Mouse (Mus musculus) liver, embryonic 15.5 days (tissue): ENCODE measurements around the gene Cdk2ap2. TPM values are rescaled to one million over a fixed set of nuclear protein-coding genes. Genes with fewer than 3 reads are reported as not detected.
"Not testable (repeated sequence)": the region's sequence is repeated elsewhere in the genome, so short reads cannot be mapped to it uniquely, and the experiment has no call there.

Source experiments
- ATAC-seq: fragments of 200-750 bp; cut with Nextera tagmentation; 2 replicates; pipeline ENCODE4 v1.8.0; 2017; ENCODE audit warnings: moderate number of reproducible peaks, mild to moderate bottlenecking, moderate library complexity; ENCODE audit not compliant: insufficient read depth
- H3K27ac ChIP-seq: fragments of 300-500 bp; sonication (generic); replicated peaks from 2 replicates; pipeline ENCODE4 v1.5.1; 2015; ENCODE audit warnings: mild to moderate bottlenecking, inconsistent platforms
- H3K27me3 ChIP-seq: fragments of 300-500 bp; sonication (generic); 2 replicates; pipeline ENCODE4 v1.6.1; 2015; ENCODE audit warnings: mild to moderate bottlenecking, inconsistent platforms
- H3K36me3 ChIP-seq: fragments of 300-500 bp; sonication (generic); replicated peaks from 2 replicates; pipeline ENCODE4 v1.6.1; 2015; ENCODE audit warnings: moderate library complexity, mild to moderate bottlenecking, inconsistent platforms
- H3K4me1 ChIP-seq: fragments of 300-500 bp; sonication (generic); replicated peaks from 2 replicates; pipeline ENCODE4 v1.6.1; 2015; ENCODE audit warnings: inconsistent platforms
- H3K4me2 ChIP-seq: fragments of 300-500 bp; sonication (generic); 2 replicates; pipeline ENCODE4 v1.6.1; 2015; ENCODE audit warnings: moderate library complexity, mild to moderate bottlenecking, inconsistent platforms
- H3K4me3 ChIP-seq: fragments of 300-500 bp; sonication (generic); replicated peaks from 2 replicates; pipeline ENCODE4 v1.5.1; 2015; ENCODE audit warnings: mild to moderate bottlenecking, inconsistent platforms
- H3K9ac ChIP-seq: fragments of 300-500 bp; sonication (generic); 2 replicates; pipeline ENCODE4 v1.6.1; 2015; ENCODE audit warnings: moderate library complexity, mild to moderate bottlenecking, inconsistent platforms
- H3K9me3 ChIP-seq: fragments of 300-500 bp; sonication (generic); replicated peaks from 2 replicates; pipeline ENCODE4 v1.6.1; 2016; ENCODE audit warnings: inconsistent platforms
- WGBS: fragments of 180-500 bp; shearing (Covaris S2); methylation state at CpG from one replicate; pipeline ENCODE4 v1.1.7; 2015; ENCODE audit warnings: mixed read lengths; ENCODE audit not compliant: insufficient replicate concordance; 5-methylcytosine and 5-hydroxymethylcytosine counted together
- polyA plus RNA-seq: library from polyadenylated mRNA; unstranded; fragments of >200 nt; fragmentation: Nextera tagmentation; extraction: Ambion mirVana; gene quantifications from 2 replicates; pipeline ENCODE4 v1.2.1, GENCODE M21; 2015

Cdk2ap2 gene
- polyA plus RNA-seq, 1 experiment from 2014 or later: 115 TPM

DNA sequence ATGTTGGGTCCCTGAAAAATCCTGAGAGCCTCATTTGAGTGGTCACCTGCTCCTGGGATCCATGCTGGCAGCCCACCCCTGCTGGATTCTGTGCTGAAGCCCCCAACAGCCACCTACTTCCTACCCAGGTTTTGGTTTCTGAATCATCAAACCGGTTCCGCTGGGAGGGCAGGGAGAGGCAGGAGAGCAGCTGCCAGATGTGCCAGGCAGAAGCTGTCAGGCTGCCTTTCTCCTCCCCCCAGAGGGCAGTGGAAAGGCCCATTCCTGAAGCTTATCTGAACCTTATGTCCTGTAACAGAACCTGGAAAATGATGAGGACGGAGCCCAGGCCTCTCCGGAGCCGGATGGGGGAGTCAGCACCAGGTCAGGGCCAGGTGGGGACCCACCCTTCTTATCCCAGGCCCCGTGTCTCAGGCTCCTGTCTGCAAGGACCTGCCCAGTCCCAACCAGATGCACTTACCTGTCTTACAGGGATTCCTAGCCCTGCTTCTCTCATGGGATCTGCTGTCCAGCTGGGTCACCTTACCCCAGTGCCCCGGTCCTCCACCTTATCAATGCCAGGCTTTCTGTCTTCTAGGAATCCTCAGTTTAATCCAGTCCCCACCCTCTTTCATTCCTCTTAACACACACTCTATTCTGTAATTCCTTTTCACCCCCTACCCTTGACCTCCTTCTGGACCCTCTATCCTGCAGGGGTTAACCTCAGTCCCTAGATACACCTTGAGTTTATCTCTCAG, 29.9 kb downstream of the Cdk2ap2 start:
- H3K4me1 ChIP-seq: peaks cover 90% of the 10 kb centered on the region

DNA sequence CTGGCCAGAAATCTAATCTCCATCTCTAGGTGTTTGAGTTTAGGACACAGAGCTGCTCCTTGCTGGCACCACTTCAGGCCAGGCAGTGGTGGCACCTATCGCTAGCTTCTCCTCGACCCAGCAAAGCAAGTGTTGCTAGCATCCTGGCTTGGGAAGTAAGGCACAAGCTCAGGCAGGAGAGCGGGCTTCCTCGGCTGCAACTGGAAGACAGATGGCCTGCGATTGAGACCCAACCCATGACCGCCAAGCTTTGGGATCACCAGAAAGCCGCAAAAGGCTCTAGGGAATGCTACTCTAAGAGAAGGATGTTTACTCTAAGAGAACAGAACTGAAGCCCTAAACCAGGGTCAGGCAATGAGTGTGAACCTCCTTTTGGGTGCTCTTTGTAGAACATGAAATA, 32.5 kb downstream of the Cdk2ap2 start:
- H3K27ac ChIP-seq: peak overlapping the region; percentile 87
- no peaks in the 10 kb centered on the region for H3K27me3 ChIP-seq
- 0 out of 2 replicates have a peak overlapping the region, but pooled peaks have one; percentile 69 for H3K4me3 ChIP-seq
- 95% methylated on average over 7 of the region's 7 CpGs for WGBS
- H3K9ac ChIP-seq: no peak overlapping the region
- ATAC-seq: no peak
- H3K4me2 ChIP-seq: peak overlapping the region; percentile 85
- no peaks in the 10 kb centered on the region for H3K9me3 ChIP-seq
- peaks cover 55% of the 10 kb centered on the region for H3K36me3 ChIP-seq
- peaks cover 71% of the 10 kb centered on the region for H3K4me1 ChIP-seq

More for the DNA sequence above, 29.9 kb downstream of the Cdk2ap2 start:
- Histone ChIP-seq H3K27ac (peak overlapping the region; percentile 79), H3K4me2 (peak overlapping the region; percentile 79), H3K36me3 (peaks cover 40% of the 10 kb centered on the region), H3K27me3 (no peaks in the 10 kb centered on the region), H3K4me3 (peak overlapping the region; percentile 77), H3K9me3 (no peaks in the 10 kb centered on the region), H3K9ac (peak overlapping the region; percentile 85)
- ATAC-seq: no peak
- 61% methylated on average over 7 of the region's 7 CpGs for WGBS

DNA sequence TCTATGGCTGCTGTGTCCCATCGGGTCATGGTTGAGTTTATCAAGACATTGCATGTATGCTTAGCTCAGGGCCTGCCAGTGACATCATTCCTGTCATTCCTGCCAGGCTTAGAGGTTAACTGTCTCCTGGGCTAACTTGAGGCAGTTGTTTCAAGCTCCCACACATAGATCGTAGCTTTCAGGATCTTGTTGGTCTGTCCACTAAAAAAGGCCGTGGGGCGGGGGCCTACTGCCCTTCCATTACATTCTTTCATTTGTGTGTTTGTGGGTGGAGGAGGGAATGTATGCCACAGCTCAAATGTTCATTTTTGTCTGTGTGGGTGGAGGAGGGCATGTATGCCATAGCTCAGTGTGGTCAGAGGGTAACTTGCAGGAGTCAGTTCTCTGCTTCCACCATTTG, 33.1 kb downstream of the Cdk2ap2 start:
- Histone ChIP-seq H3K9me3 (no peaks in the 10 kb centered on the region), H3K4me3 (peak overlapping the region; percentile 69), H3K9ac (peak overlapping the region; percentile 74; the same call in 1 of the 2 replicates), H3K27me3 (no peaks in the 10 kb centered on the region), H3K27ac (peak overlapping the region; percentile 87), H3K4me2 (peak overlapping the region; percentile 85), H3K4me1 (peaks cover 67% of the 10 kb centered on the region), H3K36me3 (peaks cover 55% of the 10 kb centered on the region)
- no peak for ATAC-seq
- 72% methylated on average over 4 of the region's 4 CpGs for WGBS

DNA sequence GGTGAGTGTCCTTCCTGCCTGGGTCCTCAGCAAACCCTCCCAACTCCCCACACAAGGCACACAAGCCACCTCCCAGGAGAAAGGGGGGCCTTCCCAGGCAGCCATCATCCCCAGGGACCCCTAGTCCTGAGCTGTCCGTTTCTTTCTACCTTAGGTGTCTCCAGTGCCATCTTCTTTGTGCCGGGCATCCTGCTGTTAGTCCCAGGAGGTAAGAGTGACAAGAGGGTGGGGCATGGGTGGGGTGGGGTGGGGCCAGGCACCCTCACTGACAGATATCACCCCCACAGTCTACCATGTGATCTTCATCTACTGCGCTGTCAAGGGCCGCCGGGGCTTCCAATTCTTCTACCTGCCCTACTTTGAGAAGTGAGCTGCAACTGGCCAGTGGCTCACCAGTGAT, 34.1 kb downstream of the Cdk2ap2 start:
- H3K36me3 ChIP-seq: peaks cover 55% of the 10 kb centered on the region
- no peaks in the 10 kb centered on the region for H3K9me3 ChIP-seq
- peak; percentile 82 for ATAC-seq
- H3K9ac ChIP-seq: peak overlapping the region; percentile 74
- H3K4me3 ChIP-seq: peak overlapping the region; percentile 69
- 27% methylated on average over 5 of the region's 5 CpGs for WGBS
- peak overlapping the region; percentile 85 for H3K4me2 ChIP-seq
- H3K27me3 ChIP-seq: no peaks in the 10 kb centered on the region
- H3K4me1 ChIP-seq: peaks cover 71% of the 10 kb centered on the region
- H3K27ac ChIP-seq: peak overlapping the region; percentile 87

DNA sequence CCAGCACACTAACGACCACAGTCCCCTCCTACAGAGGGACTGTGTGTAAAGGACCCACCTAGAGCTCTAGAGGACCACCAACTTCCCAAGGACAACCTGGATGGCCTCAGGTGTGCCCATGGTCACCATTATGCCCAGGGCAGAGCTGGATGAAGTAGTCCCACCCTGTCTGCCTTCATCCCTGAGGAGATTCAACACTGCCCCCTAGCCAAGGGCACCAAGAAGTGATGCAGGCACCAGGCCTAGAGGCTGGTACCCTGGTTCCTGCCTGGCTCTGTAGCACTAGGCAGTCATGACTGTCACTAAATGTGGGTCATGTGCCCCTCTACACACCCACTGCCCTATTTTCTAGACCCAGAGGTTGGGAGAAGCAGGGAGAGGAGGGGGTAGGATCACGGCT, 34.8 kb downstream of the Cdk2ap2 start:
- H3K4me1 ChIP-seq: peaks cover 66% of the 10 kb centered on the region
- peak overlapping the region; percentile 87 for H3K27ac ChIP-seq
- WGBS: 61% methylated on average over 2 of the region's 2 CpGs
- H3K9me3 ChIP-seq: no peaks in the 10 kb centered on the region
- peaks cover 3% of the 10 kb centered on the region for H3K27me3 ChIP-seq
- H3K4me3 ChIP-seq: peak overlapping the region; percentile 69
- peak overlapping the region; percentile 74 for H3K9ac ChIP-seq
- H3K36me3 ChIP-seq: peaks cover 55% of the 10 kb centered on the region
- H3K4me2 ChIP-seq: peak overlapping the region; percentile 85
- peak; percentile 35 for ATAC-seq

DNA sequence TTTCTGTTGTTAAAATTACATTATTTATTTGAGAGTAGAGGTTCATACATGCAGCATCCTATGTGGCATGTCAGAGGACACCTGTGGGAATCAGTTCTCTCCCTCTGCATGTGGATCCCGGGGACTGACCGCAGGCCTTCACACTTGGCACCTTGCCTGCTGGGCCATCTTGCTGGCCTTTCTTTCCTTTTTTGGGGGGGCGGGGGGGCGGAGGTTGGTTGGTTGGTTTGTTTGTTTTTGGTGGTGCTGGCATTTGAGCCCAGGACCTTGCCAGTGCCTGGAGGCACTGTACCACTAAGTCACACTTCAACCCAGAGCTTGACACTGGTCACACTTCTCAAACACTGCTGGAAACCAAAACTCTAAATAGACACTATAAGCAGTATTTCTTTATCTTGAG, 37.4 kb downstream of the Cdk2ap2 start:
- Histone ChIP-seq H3K9me3 (no peaks in the 10 kb centered on the region), H3K4me2 (no peak overlapping the region), H3K27me3 (peaks cover 15% of the 10 kb centered on the region), H3K36me3 (peaks cover 35% of the 10 kb centered on the region), H3K4me1 (peaks cover 50% of the 10 kb centered on the region), H3K4me3 (no peak overlapping the region), H3K27ac (no peak overlapping the region), H3K9ac (no peak overlapping the region)
- 85% methylated on average over 4 of the region's 4 CpGs for WGBS
- ATAC-seq: no peak

DNA sequence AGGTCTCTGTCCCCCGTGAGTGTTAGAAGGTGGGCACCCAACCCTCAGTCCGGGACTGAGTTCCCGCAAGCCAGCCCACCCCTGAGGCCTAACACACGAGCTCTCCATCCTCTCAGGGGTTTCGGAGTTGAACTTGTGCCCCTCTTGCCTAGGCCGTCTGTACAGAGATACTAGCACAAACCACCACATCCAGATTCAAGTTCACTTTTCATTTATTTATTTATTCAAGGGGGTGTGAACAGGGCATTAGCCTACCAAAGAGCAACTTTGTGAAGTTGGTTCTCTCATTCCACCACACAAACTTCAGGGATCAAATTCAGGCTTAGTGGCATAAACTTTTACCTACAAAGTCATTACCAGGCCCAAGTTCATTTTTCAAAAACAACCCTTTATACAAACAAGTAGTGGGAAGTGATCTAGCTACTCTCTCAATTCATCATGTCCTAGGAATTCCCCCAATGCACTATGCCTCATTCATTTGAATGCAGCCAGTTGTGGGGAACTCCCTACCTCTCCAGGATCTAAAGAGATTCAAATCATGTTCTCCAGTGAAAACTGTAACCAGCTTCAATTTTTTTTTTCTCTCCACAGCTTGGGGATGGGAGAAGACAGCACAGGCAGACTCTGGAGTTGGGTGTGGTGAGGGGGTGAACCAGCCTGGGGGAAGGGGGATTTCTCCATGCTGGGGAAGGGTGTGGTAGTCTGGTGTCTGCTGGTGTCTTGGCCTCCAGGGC, 38.4 kb downstream of the Cdk2ap2 start:
- WGBS: 80% methylated on average over 6 of the region's 6 CpGs
- peaks cover 26% of the 10 kb centered on the region for H3K36me3 ChIP-seq
- H3K9me3 ChIP-seq, ATAC-seq, H3K4me3 ChIP-seq, H3K27ac ChIP-seq: not testable (repeated sequence)
- peaks cover 21% of the 10 kb centered on the region for H3K27me3 ChIP-seq
- 0 out of 2 replicates have a peak overlapping the region, but pooled peaks have one; percentile 2 for H3K9ac ChIP-seq
- H3K4me1 ChIP-seq: peaks cover 40% of the 10 kb centered on the region
- H3K4me2 ChIP-seq: peak overlapping the region; percentile 54; the same call in 1 of the 2 replicates

DNA sequence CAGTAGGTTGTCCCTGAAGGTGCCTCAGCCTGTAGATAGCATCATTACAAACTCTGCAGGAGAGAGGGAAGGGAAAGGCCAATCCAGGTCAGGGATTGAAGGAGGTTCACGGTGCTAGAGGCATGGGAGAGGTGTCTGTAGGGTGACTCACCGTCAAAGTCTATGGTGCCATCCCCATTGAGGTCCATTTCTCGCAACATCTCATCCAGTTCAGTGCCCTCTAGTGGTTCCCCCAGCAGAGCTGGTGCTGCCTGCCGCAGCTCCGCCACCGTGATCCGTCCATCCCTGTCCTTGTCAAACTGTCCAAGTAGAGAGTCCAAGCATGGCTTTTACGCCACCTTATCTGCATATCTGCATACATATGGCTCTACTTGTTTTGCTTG, 39.0 kb downstream of the Cdk2ap2 start:
- Histone ChIP-seq H3K4me2 (peak overlapping the region; percentile 54), H3K36me3 (peaks cover 24% of the 10 kb centered on the region), H3K27me3 (peaks cover 24% of the 10 kb centered on the region), H3K4me1 (peaks cover 34% of the 10 kb centered on the region)
- H3K4me3 ChIP-seq, H3K27ac ChIP-seq, H3K9ac ChIP-seq, H3K9me3 ChIP-seq: not testable (repeated sequence)
- WGBS: 16% methylated on average over 8 of the region's 8 CpGs
- ATAC-seq: peak; percentile 53

DNA sequence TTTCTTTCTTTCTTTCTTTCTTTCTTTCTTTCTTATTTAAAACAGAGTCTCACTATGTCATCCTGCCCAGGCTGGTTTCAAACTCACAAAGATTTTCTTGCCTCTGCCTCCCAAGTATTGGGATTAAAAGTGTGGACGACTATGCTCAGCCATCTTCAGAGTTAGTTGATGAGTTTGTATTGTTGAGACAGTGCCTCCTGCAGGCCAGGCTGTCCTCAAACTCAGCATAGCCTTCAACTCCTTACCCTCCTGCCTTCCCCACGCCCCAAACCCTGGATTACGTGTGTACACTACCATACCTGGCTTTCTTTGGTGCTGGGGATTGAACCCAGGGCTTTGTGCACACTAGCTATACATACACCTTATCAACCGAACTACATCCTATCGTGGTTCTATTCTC, 39.5 kb downstream of the Cdk2ap2 start:
- peak; percentile 50; the same call in 1 of the 2 replicates for ATAC-seq
- no peak overlapping the region for H3K4me3 ChIP-seq
- H3K4me1 ChIP-seq: peaks cover 29% of the 10 kb centered on the region
- H3K9ac ChIP-seq: no peak overlapping the region
- no peak overlapping the region for H3K4me2 ChIP-seq
- peaks cover 19% of the 10 kb centered on the region for H3K36me3 ChIP-seq
- WGBS: 68% methylated on average over 5 of the region's 5 CpGs
- H3K27ac ChIP-seq: no peak overlapping the region
- no peaks in the 10 kb centered on the region for H3K9me3 ChIP-seq
- H3K27me3 ChIP-seq: peaks cover 29% of the 10 kb centered on the region

DNA sequence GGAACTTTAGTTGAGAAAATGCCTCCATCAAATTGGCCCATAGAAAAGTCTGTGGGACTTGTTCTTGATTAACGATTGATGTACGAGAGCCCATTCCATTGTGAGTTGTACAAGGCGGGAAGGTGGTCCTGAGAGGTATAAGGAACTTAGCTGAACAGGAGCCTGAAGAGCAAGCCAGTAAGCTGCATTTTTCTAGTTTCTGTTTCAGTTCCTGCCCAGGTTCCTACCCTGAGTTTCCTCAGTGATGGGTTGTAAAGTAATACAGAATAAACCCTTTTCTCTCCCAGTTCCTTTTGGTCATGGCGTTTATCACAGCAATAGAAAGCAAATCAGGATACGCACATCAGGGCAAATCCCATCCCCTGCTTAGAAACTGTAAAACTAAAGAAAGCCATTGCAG, 40.9 kb downstream of the Cdk2ap2 start:
- WGBS: 68% methylated on average over 5 of the region's 5 CpGs

DNA sequence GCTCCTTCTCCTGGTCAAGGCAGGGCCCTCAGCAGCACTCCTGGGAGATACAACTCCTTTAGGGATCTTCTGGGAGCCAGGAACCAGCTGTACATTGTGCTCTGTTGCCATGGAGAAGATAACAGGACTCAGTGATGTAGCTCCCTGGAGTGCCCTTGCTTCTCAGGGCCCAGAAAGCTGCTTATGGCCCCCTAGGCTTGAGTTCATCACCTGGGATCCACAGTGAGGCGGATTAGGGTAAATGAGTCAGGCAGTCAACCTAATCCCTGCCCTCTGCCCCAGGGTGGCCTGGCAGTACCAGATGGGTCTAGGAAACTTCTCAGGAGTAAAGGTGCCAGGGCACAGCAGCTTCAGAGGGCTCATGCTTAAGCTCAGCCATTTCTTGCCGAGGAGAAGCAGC, 42.5 kb downstream of the Cdk2ap2 start, which contains the start of gene Gpr152:
Gpr152 (plus strand) TSS at position 342 of the 400 bp plus-strand sequence.
- Histone ChIP-seq H3K4me1 (peaks cover 22% of the 10 kb centered on the region), H3K9ac (no peak within 1 kb of the TSS), H3K9me3 (no peaks in the 10 kb centered on the region), H3K27ac (no peak within 1 kb of the TSS), H3K27me3 (peaks cover 35% of the 10 kb centered on the region), H3K36me3 (no peaks in the 10 kb centered on the region), H3K4me2 (no peak within 1 kb of the TSS), H3K4me3 (no peak within 1 kb of the TSS)
- no peak for ATAC-seq
- 63% methylated on average over 2 of the region's 2 CpGs for WGBS

More for the DNA sequence above, 40.9 kb downstream of the Cdk2ap2 start:
- Histone ChIP-seq H3K27ac (no peak overlapping the region), H3K36me3 (peaks cover 4% of the 10 kb centered on the region), H3K9me3 (no peaks in the 10 kb centered on the region), H3K4me3 (no peak overlapping the region), H3K27me3 (peaks cover 35% of the 10 kb centered on the region), H3K9ac (no peak overlapping the region), H3K4me2 (no peak overlapping the region), H3K4me1 (peaks cover 17% of the 10 kb centered on the region)
- ATAC-seq: no peak
